Mouse (Mus musculus) E14TG2a.4 (cell line): Measurements from ENCODE around the gene Tmcc1.

ENCODE experiments used
- H3K27me3 ChIP-seq: 2 replicates; pipeline ENCODE4 v1.6.1; 2014; ENCODE audit warnings: low read length, control low read depth; ENCODE audit not compliant: insufficient read depth
- H3K36me3 ChIP-seq: 2 replicates; pipeline ENCODE4 v1.6.1; 2014; ENCODE audit warnings: low read length, control low read depth; ENCODE audit not compliant: insufficient read depth
- H3K4me1 ChIP-seq: replicated peaks from 2 replicates; pipeline ENCODE4 v1.6.1; 2014; ENCODE audit warnings: low read depth, low read length, control low read depth
- H3K4me3 ChIP-seq: replicated peaks from 2 replicates; pipeline ENCODE4 v1.5.1; 2014; ENCODE audit warnings: mild to moderate bottlenecking, low read length
- H3K9me3 ChIP-seq: 2 replicates; pipeline ENCODE4 v1.6.1; 2014; ENCODE audit warnings: low read length, control low read depth
- CTCF ChIP-seq: conservative IDR thresholded peaks from 2 replicates; pipeline ENCODE4 v1.5.1; 2014; ENCODE audit warnings: low read length
- NANOG ChIP-seq: IDR thresholded peaks from 2 replicates; pipeline ENCODE4 v1.6.1; 2014; ENCODE audit warnings: borderline replicate concordance, low read length, mixed read lengths
- POU5F1 ChIP-seq: IDR thresholded peaks from 2 replicates; pipeline ENCODE4 v1.6.1; 2014; ENCODE audit warnings: low read length, borderline replicate concordance

Gene Tmcc1

DNA sequence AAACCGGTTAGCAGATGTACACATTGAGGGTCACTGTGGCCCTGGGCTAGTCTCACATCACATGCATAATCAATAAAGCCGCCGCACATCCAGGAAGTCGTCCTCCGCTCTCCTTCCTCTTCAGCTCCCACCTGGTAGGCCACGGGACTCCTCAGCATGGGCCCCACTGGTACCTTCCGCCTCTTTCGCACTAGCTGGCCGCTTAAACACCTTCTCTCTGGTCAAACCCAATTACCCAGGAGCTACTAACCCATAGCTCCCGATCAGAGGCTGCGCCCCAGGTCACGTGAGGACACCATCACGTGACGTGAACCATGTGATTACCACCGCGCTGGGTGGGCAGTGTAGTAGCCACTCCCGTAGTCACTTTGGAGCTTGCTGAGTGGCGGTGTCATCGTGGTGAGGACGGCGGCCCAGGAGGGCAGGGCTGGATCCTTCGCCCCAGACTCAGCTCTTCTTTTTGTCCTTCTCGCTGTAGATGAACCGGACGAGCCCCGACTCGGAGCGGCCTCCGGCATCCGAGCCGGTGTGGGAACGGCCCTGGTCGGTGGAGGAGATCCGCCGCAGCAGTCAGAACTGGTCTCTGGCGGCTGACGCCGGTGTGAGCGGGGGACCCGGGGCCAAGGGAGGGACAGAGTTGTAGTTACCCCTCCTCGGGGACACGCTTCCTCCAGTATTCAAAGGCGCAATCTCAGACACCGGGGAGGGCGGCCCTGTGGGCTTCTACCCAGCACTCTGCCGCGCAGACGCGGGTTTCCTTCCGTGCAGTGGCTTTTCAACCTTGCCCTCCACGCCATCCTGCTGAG lies 14.6 kb upstream of the Tmcc1 start, which contains the start of gene Washc2:
Gene Washc2 (plus strand): TSS at position 310 of the 806 bp plus-strand sequence.
- H3K36me3 ChIP-seq: peaks cover 36% of the 10 kb centered on the region
- peaks cover 17% of the 10 kb centered on the region for H3K4me1 ChIP-seq
- H3K4me3 ChIP-seq: peak within 1 kb of the TSS; percentile 91
- TF ChIP-seq CTCF: no peak
- TF ChIP-seq NANOG: no peak
- TF ChIP-seq POU5F1: no peak
- H3K9me3 ChIP-seq: no peaks in the 10 kb centered on the region
- no peaks in the 10 kb centered on the region for H3K27me3 ChIP-seq

DNA sequence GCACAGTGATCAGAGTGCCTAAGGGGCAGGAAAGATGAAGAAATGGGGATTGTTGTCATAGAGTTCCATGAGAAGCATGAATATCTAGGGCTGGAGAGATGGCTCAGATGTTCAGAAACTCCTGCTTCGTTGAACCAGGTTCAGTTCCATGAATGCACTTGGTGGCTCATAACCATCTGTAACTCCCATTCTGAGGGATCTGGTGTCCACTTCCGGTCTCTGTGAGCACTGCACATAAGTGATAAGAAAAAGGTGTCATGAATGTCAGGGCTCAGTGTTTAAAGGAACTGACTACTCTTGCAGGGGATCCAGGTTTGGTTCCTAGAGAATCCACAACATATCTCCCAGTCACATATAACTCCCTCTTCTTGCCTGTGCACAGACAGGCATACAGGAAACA lies 6.4 kb upstream of the Tmcc1 start:
- H3K36me3 ChIP-seq: no peaks in the 10 kb centered on the region
- H3K9me3 ChIP-seq: no peaks in the 10 kb centered on the region
- TF ChIP-seq CTCF: no peak
- TF ChIP-seq POU5F1: no peak
- TF ChIP-seq NANOG: no peak
- H3K4me3 ChIP-seq: no peak overlapping the region
- peaks cover 3% of the 10 kb centered on the region; the same call in 1 of the 2 replicates for H3K4me1 ChIP-seq
- H3K27me3 ChIP-seq: peaks cover 6% of the 10 kb centered on the region; the same call in 1 of the 2 replicates

GRCm38 (mm10) chr6:116198173-116198572 lies 4.9 kb upstream of the Tmcc1 start:
- TF ChIP-seq NANOG (no peak), CTCF (peak; percentile 49)
- peaks cover 10% of the 10 kb centered on the region for H3K4me1 ChIP-seq
- H3K27me3 ChIP-seq: peaks cover 6% of the 10 kb centered on the region; the same call in 1 of the 2 replicates
- H3K36me3 ChIP-seq: no peaks in the 10 kb centered on the region
- no peak overlapping the region for H3K4me3 ChIP-seq
- H3K9me3 ChIP-seq: no peaks in the 10 kb centered on the region

DNA sequence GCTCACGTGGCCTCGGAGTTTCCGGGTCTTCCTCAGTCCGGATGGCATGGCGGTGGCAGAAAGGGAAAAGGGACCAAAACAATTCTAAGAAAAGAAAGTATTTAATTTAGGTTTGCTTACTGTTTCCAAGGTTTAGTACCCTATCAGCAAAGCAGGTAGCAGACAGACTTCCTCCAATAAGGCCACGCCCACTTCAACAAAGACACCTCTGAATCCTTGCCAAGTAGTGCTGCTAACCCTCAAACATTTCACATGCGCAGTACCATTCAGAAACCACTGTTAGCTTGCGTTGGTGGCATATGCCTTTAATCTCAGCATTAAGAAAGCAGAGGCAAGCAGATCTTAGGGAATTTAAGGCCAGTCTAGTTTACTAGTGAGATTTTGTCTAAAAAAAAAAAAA lies 2.5 kb upstream of the Tmcc1 start:
- TF ChIP-seq POU5F1 (no peak), CTCF (no peak), NANOG (no peak)
- peak overlapping the region; percentile 71 for H3K4me3 ChIP-seq
- peaks cover 16% of the 10 kb centered on the region for H3K4me1 ChIP-seq
- no peaks in the 10 kb centered on the region for H3K36me3 ChIP-seq
- peaks cover 6% of the 10 kb centered on the region; the same call in 1 of the 2 replicates for H3K27me3 ChIP-seq
- H3K9me3 ChIP-seq: no peaks in the 10 kb centered on the region

DNA sequence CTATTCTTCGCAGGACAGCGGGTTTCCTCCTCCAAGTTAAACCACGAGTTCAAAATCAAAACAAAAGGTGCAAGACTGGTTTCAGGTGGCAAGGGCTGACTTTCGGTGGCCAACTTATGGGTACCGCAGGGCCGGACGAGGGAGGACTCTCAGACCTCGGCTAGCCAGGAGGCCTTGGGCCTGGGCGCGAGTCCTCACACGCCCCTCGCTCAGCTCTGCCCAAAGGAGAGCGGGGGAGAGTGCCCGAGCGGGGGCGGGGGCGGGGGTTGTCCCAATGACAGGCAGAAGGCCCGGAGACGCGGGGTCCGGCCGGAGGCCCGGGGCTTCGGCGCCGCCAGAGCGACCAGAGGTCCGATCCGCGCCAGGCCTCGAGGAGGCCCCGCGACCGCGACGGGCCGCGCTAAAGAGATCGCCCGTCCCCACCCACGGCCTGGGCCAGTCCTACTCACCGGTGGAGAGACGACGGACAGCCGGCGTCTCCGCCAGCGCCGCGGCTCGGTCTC lies 426 bp downstream of the Tmcc1 start:
- H3K36me3 ChIP-seq: no peaks in the 10 kb centered on the region
- peak overlapping the region; percentile 92 for H3K4me3 ChIP-seq
- H3K9me3 ChIP-seq: no peaks in the 10 kb centered on the region
- peaks cover 6% of the 10 kb centered on the region; the same call in 1 of the 2 replicates for H3K27me3 ChIP-seq
- H3K4me1 ChIP-seq: peaks cover 13% of the 10 kb centered on the region
- no peak for TF ChIP-seq POU5F1
- no peak for TF ChIP-seq NANOG
- TF ChIP-seq CTCF: no peak

DNA sequence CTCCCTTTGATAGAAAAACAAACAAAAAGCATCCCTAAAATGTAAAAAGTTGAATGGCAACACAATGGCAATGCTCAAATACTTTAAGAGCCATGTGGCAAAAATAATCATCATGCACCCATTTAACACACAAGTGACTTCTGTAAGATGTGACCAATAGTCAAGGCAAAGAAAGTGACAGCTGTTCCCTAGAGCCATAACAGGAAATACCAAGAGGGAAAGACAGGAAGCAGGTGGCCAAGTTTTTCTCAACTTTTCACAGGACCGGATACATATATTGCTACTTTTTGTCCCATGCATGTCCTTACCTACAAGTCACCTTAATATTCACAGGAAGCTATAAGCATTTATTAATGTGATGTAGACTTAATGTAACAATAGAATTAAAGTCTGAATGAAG lies 3.9 kb downstream of the Tmcc1 start:
- TF ChIP-seq NANOG: no peak
- no peak for TF ChIP-seq POU5F1
- no peak for TF ChIP-seq CTCF
- peaks cover 13% of the 10 kb centered on the region for H3K4me1 ChIP-seq
- H3K27me3 ChIP-seq: peaks cover 4% of the 10 kb centered on the region; the same call in 1 of the 2 replicates
- H3K4me3 ChIP-seq: no peak overlapping the region
- H3K9me3 ChIP-seq: no peaks in the 10 kb centered on the region
- no peaks in the 10 kb centered on the region for H3K36me3 ChIP-seq

GRCm38 (mm10) chr6:116186485-116186884 lies 6.8 kb downstream of the Tmcc1 start:
- Histone ChIP-seq H3K4me3 (no peak overlapping the region), H3K9me3 (no peaks in the 10 kb centered on the region), H3K27me3 (no peaks in the 10 kb centered on the region), H3K36me3 (no peaks in the 10 kb centered on the region), H3K4me1 (no peaks in the 10 kb centered on the region)
- TF ChIP-seq POU5F1 (no peak), CTCF (no peak), NANOG (no peak)

GRCm38 (mm10) chr6:116183509-116183908 lies 9.8 kb downstream of the Tmcc1 start:
- 0 out of 2 replicates have a peak, but pooled peaks cover 4% of the 10 kb centered on the region for H3K36me3 ChIP-seq

More at GRCm38 (mm10) chr6:116183509-116183908, 9.8 kb downstream of the Tmcc1 start:
- no peaks in the 10 kb centered on the region for H3K27me3 ChIP-seq
- no peaks in the 10 kb centered on the region for H3K9me3 ChIP-seq
- no peak overlapping the region for H3K4me3 ChIP-seq
- TF ChIP-seq NANOG: no peak
- no peak for TF ChIP-seq POU5F1
- no peak for TF ChIP-seq CTCF
- no peaks in the 10 kb centered on the region for H3K4me1 ChIP-seq
